Mouse (Mus musculus) adrenal gland, adult 18-20 months (tissue): Measurements from ENCODE around the gene Vnn3. TPM values are rescaled to one million over a fixed set of nuclear protein-coding genes. Genes with fewer than 3 reads are reported as not detected.
A peak's percentile ranks its signal among the peaks of the same experiment; 100 is the strongest.

Experiments
- DNase-seq, 2 experiments: peaks; one replicate each; pipeline ENCODE4 v3.0.0; 2021 to 2022; ENCODE audit warnings: low spot score in 2 of 2
- long read RNA-seq, 2 experiments: library from polyadenylated mRNA; stranded (forward); transcript quantifications; one replicate each; pipeline ENCODE4 v2.0.0; 2021
- total RNA-seq, 2 experiments: library from RNA; stranded (reverse); gene quantifications; 1 replicate in 1 of 2; 2 replicates in 1 of 2; pipeline ENCODE4 v1.2.3; 2021

Vnn3 gene
- 10 to 100 TPM in 1 of 2 experiments, 1 to 10 TPM in 1; 4.2 to 44.2 TPM for total RNA-seq
- long read RNA-seq, experiment 1, partial matches to known transcripts: 0 of 1 reads
- long read RNA-seq, experiment 1, other reads (novel, unspliced or antisense): 0 of 1 reads
- long read RNA-seq, experiment 2, transcript Vnn3-201 (7 exons, 1,811 nt): major isoform, 6 of 9 reads
- long read RNA-seq, experiment 2, partial matches to known transcripts: 2 of 9 reads
- long read RNA-seq, experiment 2, other reads (novel, unspliced or antisense): 1 of 9 reads

GRCm38 (mm10) chr10:23851228-23851912, at the start of gene Vnn3:
Vnn3 (plus strand) TSS chr10:23851462.
- DNase-seq: no peak

- no peak for DNase-seq
Observed at GRCm38 (mm10) chr10:23802911-23803310, 48.4 kb upstream of the Vnn3 start.

- no peak for DNase-seq
Observed at GRCm38 (mm10) chr10:23804665-23805064, 46.6 kb upstream of the Vnn3 start.

GRCm38 (mm10) chr10:23806201-23806600, 45.1 kb upstream of the Vnn3 start:
- no peak for DNase-seq

- DNase-seq: peak; percentile 70
Observed at GRCm38 (mm10) chr10:23811635-23812437, 39.4 kb upstream of the Vnn3 start.

- no peak for DNase-seq
Observed at GRCm38 (mm10) chr10:23812438-23812759, 38.9 kb upstream of the Vnn3 start.

- no peak for DNase-seq
Observed at GRCm38 (mm10) chr10:23812852-23813766, 38.2 kb upstream of the Vnn3 start.

- DNase-seq: peak; percentile 75 to 78
Observed at GRCm38 (mm10) chr10:23815168-23815567, 36.1 kb upstream of the Vnn3 start.

GRCm38 (mm10) chr10:23816241-23816640, 35.0 kb upstream of the Vnn3 start:
- no peak for DNase-seq

- no peak for DNase-seq
Observed at GRCm38 (mm10) chr10:23826516-23826915, 24.7 kb upstream of the Vnn3 start.

- no peak for DNase-seq
Observed at GRCm38 (mm10) chr10:23836003-23836964, 15.0 kb upstream of the Vnn3 start.

- DNase-seq: no peak
Observed at GRCm38 (mm10) chr10:23837115-23837514, 14.1 kb upstream of the Vnn3 start.

- DNase-seq: no peak
Observed at GRCm38 (mm10) chr10:23838910-23839309, 12.4 kb upstream of the Vnn3 start.

- no peak for DNase-seq
Observed at GRCm38 (mm10) chr10:23839368-23839767, 11.9 kb upstream of the Vnn3 start.

- DNase-seq: no peak
Observed at GRCm38 (mm10) chr10:23840496-23840895, 10.8 kb upstream of the Vnn3 start.

GRCm38 (mm10) chr10:23852096-23852495, 834 bp downstream of the Vnn3 start:
- DNase-seq: no peak

GRCm38 (mm10) chr10:23864362-23865312, 13.4 kb downstream of the Vnn3 start:
- DNase-seq: no peak

GRCm38 (mm10) chr10:23880695-23881094, 29.4 kb downstream of the Vnn3 start:
- peak; percentile 17 to 40 for DNase-seq

GRCm38 (mm10) chr10:23884910-23885309, 33.6 kb downstream of the Vnn3 start:
- DNase-seq: no peak
